Mouse (Mus musculus) spleen, postnatal 14 days (tissue): ENCODE measurements around the gene Auts2.

Experiments
- DNase-seq, 2 experiments: peaks; one replicate each; pipeline ENCODE4 v3.0.0; 2021 to 2022; ENCODE audit warnings: low spot score in 2 of 2

Auts2 gene

DNA sequence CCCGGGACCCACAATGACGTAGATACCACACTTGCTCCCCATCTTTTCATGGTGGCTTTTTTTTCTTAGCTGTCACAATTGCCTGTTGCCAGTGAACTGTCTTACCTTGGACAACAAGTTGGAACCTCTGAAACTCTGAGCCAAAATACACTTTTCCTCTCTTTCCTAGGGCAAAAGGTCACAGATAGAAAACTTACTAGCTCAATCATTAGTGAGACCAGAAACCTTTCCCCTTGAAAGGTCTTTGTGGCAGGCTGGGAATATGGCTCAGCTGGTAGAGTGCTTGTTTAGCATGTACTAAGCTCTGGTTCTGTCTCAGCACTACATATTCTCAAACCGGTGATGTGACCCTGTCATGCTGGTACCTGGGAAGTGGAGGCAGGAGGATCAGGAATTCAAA, 93.1 kb downstream of the Auts2 start:
- no peak for DNase-seq

DNA sequence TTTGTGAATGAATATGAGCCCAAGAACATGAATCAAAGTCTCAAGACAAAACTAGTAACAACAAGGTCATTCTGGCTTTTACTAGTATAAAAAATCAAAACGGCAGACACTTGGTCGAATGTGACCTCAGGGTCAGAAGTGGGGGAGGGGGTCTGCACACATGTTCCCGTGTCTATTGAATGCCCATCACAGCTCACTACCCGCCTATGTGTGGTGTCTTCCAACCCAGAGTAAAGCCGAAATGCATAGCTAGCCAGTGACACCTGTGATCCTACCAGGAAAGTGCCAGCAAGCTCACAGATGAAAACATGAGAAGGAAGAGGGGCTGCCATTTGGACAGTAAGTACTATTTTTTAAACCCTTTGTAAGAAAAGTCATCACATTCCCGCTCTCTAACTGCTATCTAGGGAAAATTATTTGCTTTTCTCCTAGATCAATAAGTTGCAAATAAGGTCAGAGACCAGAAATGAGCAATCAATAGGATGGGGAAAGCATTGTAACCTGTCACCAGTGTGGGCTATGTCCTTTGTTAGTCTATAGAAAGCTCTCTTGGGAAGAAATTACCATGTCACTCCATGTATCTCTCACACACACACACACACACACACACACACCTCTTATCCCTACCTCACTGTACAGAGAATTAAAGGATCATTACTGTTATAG, 94.6 kb downstream of the Auts2 start:
- no peak for DNase-seq

DNA sequence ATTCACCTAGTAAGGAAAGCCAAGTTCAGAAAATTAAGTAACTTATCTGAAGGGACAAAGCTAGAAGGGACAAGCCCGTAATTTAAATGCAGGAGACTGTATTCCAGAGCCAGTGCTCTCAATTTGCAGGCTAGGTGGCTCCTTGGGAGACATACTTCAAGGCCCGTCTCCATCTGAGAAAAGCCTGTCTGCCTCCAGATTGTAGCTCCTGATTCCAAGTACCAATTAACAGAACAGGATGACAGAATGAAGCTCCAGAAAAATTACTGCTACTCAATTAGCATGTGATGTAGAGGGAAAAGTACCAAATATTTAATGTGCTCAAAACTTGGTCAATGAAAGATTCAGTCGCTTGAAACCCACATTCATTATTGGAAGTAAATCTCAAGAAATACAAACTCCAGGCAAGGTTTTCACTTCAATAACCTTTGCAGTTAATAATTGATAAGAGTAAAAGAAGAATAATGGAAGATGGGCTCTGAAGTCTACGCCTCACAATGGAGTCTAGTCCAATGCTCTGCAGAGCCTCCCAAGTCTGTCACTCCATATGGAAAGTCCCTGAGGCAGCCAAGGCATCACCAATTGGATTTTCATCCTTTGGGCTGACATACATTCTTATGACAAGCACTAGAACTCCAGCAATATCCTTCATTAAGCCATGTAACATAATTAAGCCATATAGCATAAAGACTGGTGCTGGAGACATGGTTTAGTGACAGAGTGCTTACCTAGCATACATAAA, 97.8 kb downstream of the Auts2 start:
- no peak for DNase-seq

DNA sequence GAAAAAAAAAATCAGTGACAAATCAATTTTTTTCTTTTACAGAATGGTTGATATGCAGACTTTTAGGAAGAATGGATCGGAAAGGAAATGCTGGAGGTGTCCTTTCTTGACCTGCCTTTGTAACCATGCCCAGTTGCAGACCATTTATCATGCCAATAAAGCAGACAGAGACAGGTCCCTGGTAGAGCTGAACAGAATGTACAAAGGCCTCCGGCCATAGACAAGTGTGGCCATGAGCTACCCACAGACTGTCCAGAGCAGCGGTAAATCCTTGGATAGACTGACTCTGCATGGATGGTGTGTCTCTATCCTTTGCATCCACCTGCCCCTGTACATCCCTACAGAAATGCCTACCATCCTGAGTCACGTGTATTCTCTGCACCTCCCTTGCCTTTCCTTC, 100.2 kb downstream of the Auts2 start:
- DNase-seq: no peak

DNA sequence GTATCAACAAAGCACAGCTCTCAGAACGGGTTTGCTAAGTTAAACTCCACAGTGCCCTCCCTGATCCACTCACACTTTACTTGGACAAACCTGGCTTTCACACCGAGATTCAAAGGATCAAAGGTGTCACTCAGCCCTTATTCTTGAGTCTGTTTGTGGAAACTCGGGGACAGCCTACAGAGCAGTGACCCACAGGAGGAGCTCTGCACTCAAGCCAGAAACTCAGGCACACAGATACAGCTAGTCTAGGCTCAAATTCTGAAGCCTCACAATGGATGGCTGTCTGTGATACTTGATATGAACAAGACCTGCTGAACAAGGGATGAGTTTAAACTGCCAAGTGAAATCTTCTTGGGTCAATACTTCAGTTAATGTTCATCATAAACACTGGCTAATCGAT, 104.7 kb downstream of the Auts2 start:
- DNase-seq: no peak

DNA sequence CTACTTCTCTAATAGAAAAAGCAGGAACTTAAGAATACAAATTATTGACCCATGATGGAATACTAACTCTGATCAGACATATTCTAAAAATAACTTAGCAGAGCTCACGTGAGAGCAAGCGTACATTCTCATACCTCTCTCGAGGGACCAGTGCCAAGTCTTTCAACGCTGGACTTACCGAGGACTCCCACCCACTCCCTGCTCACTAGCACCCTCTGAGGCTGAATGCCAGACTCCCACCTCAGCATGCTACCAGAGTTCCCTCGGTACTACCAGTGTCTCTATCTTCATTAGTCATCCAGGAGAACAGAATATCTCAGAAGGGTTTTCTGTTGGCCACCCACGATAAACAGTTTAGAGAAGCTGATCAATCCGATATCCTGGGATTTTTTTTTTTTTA, 105.2 kb downstream of the Auts2 start:
- no peak for DNase-seq

DNA sequence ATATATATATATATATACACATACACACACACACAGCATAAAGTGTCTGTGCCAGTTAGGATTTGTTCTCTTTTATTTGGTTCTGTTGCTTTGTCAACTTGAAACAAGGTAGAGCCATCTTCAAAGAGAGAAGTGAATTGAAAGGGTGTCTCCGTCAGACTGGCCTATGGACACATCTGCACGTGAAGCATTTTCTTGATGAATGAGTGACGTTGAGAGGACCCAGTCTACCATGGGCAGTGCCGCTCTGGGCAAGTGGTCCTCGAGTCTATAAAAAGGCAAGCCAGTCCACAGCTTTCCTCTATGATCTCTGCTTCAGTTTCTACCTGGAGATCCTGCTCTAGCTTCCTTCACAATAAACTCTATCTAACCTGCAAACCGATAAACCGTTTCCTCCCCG, 105.7 kb downstream of the Auts2 start:
- DNase-seq: no peak

DNA sequence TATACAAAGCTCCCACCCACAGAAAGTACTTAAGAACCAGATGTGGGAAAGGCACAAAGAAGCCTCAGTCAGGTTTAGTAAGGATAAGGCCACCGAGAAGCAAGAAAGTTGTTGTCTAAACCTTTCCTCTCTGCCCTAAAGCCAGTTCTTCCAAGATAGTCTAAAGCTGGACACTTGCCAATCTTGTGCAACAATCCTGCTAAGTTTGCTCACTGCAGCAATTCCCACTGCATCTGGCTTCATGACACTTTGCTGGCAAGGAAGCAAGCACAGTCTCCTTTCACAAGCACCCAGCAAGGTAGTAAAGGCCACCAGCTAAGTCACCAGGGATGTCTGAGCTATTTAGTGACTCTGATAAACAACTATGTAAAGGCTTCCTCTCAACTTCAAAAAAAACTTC, 106.2 kb downstream of the Auts2 start:
- DNase-seq: no peak

DNA sequence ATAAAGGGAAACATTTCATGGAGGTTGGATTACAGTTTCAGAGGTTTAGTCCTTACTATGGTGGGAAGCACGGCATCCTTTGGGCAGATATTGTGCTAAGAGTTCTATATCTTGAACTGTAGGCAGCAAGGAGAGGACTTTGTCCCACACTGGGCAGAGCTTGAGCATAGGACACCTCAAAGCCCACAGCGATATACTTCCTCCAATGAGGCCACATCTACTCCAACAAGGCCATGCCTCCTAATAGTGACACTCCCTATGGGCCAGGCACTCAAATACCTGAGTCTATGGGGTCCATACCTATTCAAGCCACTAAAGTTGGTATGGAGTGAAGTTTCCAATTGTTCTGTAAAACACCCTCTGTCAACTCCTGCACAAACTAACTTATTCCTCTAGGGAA, 106.7 kb downstream of the Auts2 start:
- no peak for DNase-seq

DNA sequence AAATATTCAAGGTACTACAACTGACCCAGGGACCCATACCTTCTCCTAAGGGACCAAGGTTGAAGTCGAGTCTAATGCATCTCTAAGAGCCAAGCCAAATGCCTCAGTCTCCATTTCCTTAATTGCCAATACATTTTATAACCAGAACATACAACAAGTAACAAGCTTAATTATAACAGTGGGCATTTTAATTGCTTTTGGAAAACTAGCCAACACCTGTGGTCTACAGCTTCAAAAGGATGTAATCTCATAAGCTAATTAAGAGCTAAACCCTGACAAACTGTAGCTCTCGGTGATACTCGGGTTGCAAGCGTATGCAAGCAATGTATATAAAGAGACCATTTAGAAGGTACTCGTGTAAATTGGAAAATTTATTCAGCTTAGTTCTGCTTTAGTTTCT, 107.7 kb downstream of the Auts2 start:
- DNase-seq: no peak

DNA sequence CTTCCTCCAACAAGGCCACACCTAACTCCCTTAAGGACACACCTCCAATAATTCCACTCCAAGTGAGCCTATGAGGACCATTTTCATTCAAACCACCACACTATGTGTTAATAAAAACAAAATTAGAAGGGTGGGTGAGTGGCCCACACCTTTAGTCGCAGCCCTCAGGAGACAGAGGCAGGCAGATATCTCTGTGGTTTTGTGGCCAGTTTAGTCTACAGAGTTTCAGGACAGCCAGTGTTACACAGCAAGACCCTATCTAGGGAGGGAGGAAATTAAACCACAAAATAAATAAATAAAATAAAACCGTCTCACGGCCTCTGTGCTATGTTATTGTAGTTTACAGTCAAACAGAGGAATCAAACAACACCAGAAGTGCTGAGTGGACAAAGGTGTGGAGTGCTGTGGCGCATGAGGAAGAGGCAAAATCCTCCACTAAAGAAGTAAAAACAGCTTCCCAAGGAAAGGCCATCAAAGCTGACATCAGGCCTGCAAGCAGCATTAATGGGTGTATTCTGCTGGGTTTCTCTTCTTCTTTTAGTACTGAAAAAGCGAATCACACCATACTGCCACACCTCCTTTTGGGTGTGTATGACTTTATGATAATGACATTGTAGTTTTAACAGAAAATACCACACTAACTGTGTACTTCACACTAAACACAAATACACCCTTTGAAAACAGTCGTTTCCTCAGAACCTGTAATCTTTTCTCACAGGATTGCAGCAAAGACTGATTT, 109.6 kb downstream of the Auts2 start:
- no peak for DNase-seq

DNA sequence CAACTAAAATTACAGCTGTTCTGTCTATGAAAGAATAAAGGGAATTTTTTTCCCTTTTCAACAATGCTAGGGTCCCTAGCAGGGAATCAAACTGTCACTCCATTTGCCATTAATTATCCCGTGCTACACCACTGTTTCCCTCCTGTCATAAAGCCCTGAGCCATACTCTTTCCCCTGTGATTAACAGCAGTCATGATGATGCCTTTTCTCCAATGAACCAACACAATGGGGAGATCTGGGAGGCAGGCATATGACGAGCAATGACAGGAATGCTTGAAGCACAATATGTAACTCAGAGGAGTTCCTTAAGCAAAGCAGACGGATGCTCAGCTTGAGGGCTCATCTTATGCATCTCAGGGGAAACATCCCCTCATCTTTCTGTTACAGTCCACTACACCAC, 113.8 kb downstream of the Auts2 start:
- no peak for DNase-seq

DNA sequence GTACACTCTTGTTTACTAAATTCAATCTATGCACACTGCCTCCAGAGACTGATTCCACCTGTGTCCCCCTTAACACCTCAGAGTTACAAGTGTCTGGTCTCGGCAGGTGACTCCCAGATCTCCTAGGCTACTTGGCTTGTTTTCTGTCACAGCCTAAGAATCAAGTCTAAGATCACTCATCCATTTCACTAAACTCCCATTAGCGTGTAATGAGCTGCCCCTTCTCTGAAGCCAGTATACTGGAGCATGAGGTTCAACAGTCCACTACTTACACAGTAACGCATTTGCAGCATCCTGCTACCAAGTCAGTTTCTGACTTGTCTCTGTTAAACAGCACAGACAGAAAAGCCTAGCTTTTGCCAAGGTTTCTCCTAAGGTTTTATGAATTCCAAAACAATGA, 116.8 kb downstream of the Auts2 start:
- no peak for DNase-seq

DNA sequence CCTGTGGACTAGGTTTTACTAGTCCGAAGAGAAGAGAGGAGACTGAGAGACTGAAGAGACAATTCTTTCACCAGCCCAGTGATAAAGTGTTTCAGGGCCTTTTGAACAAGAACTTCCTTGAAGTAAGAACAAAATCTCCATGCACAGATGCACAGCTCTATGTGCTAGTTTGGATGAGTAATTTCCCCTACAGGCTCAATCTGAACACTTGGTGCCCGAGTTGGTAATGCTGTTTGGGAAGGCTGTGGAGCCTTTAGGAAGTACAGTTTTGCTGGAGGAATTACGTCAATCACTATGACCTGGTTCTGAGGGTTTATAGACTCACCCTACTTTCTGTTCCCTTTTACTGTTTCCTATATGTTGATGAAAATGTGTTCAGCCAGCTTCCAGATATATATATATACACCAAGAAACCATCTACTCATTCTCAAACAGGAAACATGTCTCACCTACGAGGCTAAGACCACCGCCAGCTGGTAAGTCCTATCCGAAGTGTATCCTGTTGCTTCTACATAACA, 117.3 kb downstream of the Auts2 start:
- DNase-seq: no peak

DNA sequence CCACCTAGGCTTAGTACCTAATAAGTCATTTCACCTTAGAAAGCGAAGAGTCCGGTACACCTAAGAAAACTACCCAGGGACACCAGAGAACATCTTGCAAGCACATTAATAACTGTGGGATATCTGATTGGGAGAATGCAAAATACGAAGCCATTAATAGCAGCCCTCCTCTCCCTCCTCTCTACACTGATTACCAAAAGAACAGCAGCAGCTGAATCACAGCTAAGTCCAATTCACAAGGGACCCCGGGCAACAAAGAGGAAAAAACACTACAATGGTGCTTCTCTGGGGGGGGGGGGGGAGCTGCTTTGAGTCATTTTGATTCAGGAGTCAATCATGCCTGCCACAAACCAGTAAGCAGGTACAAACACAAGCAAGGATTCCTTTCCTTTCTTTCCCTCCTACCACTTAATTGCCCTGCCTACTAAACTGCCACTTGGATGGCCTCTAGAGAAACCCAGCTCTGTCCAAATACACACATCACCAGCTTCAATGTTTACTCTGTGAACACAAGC, 132.7 kb downstream of the Auts2 start:
- DNase-seq: no peak

DNA sequence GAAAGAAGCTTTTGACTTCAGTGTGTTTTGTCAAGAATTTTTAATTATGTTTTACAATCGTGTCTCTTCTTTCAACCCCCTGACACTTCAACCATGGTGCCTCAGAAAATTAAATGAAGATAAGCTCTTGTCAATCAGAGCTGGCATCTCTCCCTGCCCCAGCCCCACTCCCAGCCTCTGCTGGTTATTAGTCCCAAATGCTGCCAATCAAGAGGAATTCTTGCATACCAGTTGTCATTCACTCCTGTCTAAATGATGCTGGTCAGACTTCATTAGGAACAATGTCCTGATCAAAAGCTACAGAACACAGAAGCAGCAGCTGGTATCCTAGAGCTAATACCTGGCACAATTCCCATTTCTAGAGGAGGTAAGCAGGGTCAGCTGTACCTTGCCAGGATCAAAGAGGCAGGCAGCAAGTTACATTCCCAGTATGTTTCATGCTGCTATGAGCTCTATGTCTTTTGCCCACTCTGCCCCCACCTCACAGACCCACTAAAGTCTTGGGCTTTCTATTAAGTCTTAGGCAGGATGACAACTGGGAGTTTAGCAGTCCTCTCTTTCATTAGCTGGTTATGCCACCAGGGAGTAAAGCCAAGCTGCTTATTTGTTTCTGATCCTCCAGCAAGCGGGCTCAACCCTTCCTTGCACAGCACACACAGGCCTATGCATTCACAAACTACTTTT, 134.1 kb downstream of the Auts2 start:
- DNase-seq: no peak

DNA sequence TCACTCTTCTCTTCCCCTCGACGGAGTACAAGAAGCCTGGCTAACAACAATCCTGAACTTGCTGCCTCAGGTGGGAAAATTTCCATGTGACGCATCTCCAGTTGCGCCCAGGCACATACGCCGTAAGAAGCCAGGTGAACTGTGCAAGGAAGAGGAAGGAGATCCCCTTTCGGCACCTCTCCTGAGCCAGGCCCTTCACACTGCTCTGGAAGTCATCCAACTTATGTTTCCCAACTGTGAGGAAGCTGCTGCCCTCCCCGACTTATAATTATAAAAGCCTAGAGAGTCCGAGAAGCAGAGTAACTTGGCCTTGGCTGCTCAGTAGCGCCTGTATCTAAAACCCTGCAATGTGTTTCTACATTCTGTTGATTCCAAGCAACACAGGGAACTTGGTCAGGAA, 142.6 kb downstream of the Auts2 start:
- DNase-seq: no peak

DNA sequence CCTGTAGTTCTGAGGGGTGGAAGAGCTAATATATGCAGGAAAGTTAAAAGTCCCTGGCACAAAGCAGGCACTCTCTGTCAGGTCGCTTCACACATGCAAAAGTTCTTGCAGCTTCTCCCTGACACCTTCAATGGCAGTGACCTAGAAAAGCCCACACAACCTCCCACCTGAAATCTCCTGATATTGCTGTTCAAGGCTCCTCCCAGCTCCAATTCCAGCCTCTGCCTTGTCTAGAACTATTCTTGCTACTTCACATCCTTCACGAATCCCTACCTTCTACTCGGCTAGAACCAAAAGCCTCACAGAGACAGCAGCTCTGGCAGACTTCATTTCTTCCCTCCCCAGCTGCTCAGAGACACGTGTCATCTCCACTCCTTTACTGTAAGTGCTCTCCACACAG, 143.7 kb downstream of the Auts2 start:
- no peak for DNase-seq

DNA sequence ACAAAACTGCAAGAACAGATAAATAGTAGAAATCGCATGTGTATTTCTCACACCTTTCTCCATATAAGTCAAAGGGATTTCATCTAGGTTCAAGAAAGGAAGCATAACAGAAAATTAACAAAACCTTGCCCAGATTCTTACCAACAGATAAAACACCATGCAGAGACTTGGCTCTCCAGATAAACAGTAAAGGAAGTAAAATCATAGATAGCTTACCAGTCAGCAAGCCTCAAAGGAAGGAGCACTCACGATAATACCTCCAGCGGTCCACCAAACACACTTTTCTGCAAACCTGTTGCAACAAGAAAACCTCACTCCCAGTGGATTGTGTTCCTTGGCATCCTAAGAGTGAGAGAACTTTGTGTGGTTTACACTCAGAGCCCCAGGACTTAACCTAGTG, 147.2 kb downstream of the Auts2 start:
- no peak for DNase-seq

DNA sequence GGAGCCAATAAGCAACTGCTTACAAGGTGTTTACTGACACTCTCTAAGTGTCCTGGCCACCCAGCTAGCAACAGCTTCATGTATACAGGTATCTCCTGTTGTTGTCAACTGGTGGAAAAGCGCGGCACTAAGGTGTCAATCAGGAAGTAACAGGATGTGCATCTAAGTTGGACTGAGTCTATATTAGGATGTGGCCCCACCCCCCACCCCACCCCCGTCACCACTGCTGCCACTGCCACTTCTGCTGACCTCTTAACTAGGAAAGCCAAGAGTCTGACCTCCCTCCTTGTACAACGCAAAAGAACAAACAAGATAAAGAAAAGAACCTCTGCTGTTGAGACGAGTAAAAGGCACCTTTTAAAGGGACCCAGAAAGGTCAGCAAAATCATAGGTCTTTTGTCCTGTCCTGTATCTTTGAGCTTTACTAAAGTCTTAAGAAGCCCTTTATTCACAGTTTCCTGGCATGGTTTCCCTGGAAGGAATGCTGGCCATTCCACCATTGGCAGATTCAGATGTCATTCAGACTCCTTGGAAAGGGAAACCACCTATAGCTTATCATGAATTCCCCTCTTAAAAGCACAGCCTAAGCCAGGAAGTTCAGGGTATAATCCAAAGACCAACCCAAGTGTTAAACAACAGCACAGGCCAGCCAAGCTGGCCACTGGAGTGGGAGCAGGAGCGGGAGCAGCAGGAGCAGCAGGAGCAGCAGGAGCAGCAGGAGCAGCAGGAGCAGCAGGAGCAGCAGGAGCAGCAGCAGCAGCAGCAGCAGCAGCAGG, 148.2 kb downstream of the Auts2 start:
- no peak for DNase-seq
